Mouse (Mus musculus) kidney, adult 2 months (tissue): ENCODE measurements around the gene Gramd1b.

Source experiments
- CTCF ChIP-seq: fragments of 200-500 bp; conservative IDR thresholded peaks from 2 replicates; pipeline ENCODE4 v1.5.1; 2011; ENCODE audit warnings: low read depth, mild to moderate bottlenecking, control low read depth, low read length, moderate library complexity, mixed read lengths; ENCODE audit not compliant: insufficient read depth, insufficient read length
- POLR2A ChIP-seq: fragments of 200-500 bp; IDR thresholded peaks from one replicate; pipeline ENCODE4 v1.6.1; 2011; ENCODE audit warnings: low read depth, low read length, control low read depth

GRCm38 (mm10) chr9:40320405-40320804 is 210.8 kb downstream of the Gramd1b start:
- no peak for TF ChIP-seq CTCF
- TF ChIP-seq POLR2A: no peak
